Mouse (Mus musculus): ENCODE measurements around the gene Ruvbl1. TPM values are rescaled to one million over a fixed set of nuclear protein-coding genes. Genes with fewer than 3 reads are reported as not detected.

The Ruvbl1 gene
- polyA plus RNA-seq, 1 experiment from 2014 or later: 86.7 TPM

DNA sequence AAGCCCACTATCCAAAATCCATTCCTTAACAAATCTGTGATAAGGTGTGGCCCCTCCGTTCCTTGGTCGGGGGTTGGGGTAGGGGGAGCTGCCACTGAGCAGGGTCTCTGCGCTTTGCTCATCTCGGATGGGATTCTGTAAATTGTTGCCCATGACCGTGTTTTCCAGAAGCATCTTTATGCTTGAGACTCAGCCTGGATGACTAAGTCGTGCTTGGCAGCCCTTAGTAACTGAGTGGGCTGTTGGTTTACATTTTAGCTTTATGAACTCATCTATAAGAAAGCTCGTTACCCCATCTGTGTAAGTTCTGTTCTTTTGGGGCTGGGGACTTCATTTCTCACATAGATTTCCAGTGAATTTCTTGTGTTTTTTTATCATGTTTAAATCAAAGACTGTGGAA lies 23.8 kb downstream of the Ruvbl1 start:
- Histone ChIP-seq H3K4me2 (ENCODE audit: low read depth, low read length) (no peak overlapping the region), H3K4me3 (ENCODE audit: low read depth, low read length) (no peak overlapping the region), H3K9ac (replicated peaks; ENCODE audit: low read depth, low read length) (no peak overlapping the region), H3K4me1 (ENCODE audit: control insufficient read depth, insufficient read depth, low read length) (no peaks in the 10 kb centered on the region), H3K27ac (ENCODE audit: low read depth, low read length) (no peak overlapping the region), H3K27me3 (ENCODE audit: control insufficient read depth, insufficient read depth, low read length) (no peaks in the 10 kb centered on the region), H3K36me3 (ENCODE audit: control insufficient read depth, insufficient read depth, low read length) (peaks cover 32% of the 10 kb centered on the region), H3K9me3 (ENCODE audit: control insufficient read depth, low read length) (no peaks in the 10 kb centered on the region)
- ATAC-seq (ENCODE audit: low read depth): no peak
- 89% methylated on average over 7 of the region's 7 CpGs for WGBS

DNA sequence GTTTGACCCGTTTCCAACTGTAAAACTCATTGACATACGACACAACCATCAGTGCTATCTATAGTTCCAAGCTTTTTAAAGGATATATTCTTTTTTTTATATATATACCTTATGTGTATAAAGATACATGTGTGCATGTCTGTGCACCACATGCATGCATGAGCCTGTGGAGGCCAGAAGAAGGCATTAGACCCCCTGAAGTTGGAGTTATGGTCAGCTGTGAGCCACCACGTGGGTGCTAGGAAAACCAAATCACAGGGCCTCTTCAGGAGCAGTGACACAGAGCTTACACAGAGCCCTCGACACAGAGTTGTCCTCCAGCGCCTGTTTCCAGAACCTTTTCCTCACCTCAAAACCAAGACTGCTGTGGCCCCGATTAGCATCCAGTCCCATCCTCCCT lies 24.6 kb downstream of the Ruvbl1 start:
- H3K4me2 ChIP-seq (ENCODE audit: low read depth, low read length): no peak overlapping the region
- H3K27me3 ChIP-seq (ENCODE audit: control insufficient read depth, insufficient read depth, low read length): no peaks in the 10 kb centered on the region
- H3K4me1 ChIP-seq (ENCODE audit: control insufficient read depth, insufficient read depth, low read length): no peaks in the 10 kb centered on the region
- H3K4me3 ChIP-seq (ENCODE audit: low read depth, low read length): no peak overlapping the region
- no peak for ATAC-seq (ENCODE audit: low read depth)
- H3K9ac ChIP-seq (replicated peaks; ENCODE audit: low read depth, low read length): no peak overlapping the region
- H3K36me3 ChIP-seq (ENCODE audit: control insufficient read depth, insufficient read depth, low read length): peaks cover 26% of the 10 kb centered on the region; the same call in 1 of the 2 replicates
- H3K27ac ChIP-seq (ENCODE audit: low read depth, low read length): no peak overlapping the region
- 91% methylated on average over 6 of the region's 6 CpGs for WGBS
- no peaks in the 10 kb centered on the region for H3K9me3 ChIP-seq (ENCODE audit: control insufficient read depth, low read length)

DNA sequence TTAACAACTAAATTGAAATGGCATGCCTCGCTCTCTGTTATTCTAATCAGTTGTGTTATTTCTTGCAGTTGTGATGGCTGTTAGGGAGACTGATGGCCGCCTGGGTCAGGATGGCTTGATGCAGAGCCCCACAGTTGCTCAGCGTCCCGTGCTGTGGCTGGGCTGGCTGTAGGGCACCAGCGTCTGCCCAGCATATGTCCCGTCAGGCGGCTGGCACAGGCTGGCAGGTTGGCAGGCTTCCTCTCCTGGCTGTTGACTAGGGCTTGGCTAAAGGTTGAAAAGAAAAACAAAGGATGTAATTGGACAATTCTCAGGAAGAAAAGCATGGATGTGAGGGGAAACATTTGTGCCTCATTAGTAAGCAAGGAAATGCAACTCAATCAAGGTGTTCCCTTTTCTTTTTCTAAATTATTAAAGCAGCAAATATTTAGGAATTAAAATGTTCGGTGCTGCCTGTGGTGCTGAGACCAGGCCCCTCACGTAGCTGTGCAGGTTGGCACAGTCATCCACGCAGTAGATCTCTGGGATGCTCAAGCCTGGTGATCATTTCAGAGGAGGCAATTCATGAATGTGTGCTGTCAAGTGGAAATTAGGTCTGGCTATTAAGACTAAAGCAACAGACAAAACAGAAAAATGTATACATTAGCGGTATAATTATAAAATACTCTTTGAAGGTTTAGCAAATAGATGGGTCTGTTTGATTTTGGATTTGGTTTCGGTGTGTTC lies 25.6 kb downstream of the Ruvbl1 start:
- Histone ChIP-seq H3K4me2 (ENCODE audit: low read depth, low read length) (no peak overlapping the region), H3K9me3 (ENCODE audit: control insufficient read depth, low read length) (no peaks in the 10 kb centered on the region), H3K27me3 (ENCODE audit: control insufficient read depth, insufficient read depth, low read length) (no peaks in the 10 kb centered on the region), H3K27ac (ENCODE audit: low read depth, low read length) (no peak overlapping the region), H3K36me3 (ENCODE audit: control insufficient read depth, insufficient read depth, low read length) (peaks cover 19% of the 10 kb centered on the region; the same call in 1 of the 2 replicates), H3K9ac (replicated peaks; ENCODE audit: low read depth, low read length) (no peak overlapping the region), H3K4me3 (ENCODE audit: low read depth, low read length) (no peak overlapping the region), H3K4me1 (ENCODE audit: control insufficient read depth, insufficient read depth, low read length) (no peaks in the 10 kb centered on the region)
- WGBS: 86% methylated on average over 12 of the region's 12 CpGs
- ATAC-seq (ENCODE audit: low read depth): no peak

DNA sequence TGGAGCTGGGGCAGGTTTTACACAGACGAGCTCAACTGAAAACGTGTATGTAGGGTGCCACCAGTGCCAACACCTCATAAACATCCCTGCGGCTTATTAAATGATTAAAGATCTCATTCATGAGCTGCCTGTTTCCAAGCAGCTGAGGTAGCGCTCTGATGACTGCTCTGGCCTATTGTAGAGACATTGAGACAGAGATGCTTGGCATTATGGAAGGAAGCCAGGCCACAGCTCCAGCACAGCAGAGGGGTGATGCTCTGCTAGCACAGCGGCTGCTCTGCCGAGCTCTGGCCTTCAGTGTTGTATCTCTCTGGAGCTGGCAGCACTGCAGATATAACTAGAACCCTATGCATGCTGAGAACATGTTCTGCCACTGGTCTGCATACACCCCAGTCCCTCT lies 28.5 kb downstream of the Ruvbl1 start:
- H3K36me3 ChIP-seq (ENCODE audit: control insufficient read depth, insufficient read depth, low read length): peaks cover 19% of the 10 kb centered on the region; the same call in 1 of the 2 replicates
- no peak overlapping the region for H3K4me2 ChIP-seq (ENCODE audit: low read depth, low read length)
- H3K4me3 ChIP-seq (ENCODE audit: low read depth, low read length): no peak overlapping the region
- H3K9ac ChIP-seq (replicated peaks; ENCODE audit: low read depth, low read length): no peak overlapping the region
- no peaks in the 10 kb centered on the region for H3K9me3 ChIP-seq (ENCODE audit: control insufficient read depth, low read length)
- WGBS: 88% methylated on average over 6 of the region's 6 CpGs
- H3K27ac ChIP-seq (ENCODE audit: low read depth, low read length): no peak overlapping the region
- no peak for ATAC-seq (ENCODE audit: low read depth)
- H3K27me3 ChIP-seq (ENCODE audit: control insufficient read depth, insufficient read depth, low read length): no peaks in the 10 kb centered on the region
- H3K4me1 ChIP-seq (ENCODE audit: control insufficient read depth, insufficient read depth, low read length): no peaks in the 10 kb centered on the region

DNA sequence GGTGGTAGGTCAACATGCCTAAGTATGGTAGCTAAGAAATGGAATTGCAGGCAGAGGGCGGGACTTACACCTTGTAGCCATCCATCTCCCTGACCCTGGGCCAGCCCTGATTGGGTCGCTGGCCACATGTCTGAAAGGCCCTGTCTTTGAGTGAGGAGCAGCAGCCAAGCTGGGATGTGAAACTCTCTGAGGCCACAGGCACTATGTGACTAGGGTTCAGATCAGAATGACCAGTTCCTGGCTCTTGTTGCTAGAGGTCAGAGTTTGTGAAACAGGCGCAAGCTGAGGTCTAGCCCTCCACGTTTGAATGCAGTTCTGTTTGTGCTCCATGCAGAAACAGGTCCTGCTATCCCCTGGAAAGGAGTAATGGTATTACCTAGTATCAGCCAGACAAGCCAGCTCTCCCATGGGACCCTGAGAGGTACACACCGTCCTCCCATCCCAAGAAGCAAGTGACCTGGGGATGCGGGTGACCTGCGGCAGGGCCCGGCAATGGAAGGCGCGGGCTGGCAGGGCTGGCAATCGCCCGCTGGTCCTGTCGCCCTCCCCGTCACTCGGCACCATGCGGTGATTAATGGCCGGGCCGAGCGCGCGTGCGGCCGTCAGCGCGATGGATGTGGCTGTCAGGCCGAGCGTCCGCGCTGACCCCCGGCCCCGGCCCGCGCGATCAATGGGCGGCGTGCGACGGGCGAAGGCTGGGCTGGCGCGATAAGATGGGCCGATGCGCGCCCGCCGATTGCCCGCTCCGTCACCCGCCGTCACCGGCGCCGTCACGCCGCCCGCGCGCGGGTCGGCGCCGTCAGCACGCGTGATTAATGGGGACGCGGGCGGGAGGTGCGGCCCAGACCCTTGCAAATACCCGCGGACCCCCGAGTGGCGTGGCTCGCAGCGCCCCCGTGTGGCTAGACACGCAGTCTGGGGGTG lies 34.5 kb downstream of the Ruvbl1 start:
- peak; percentile 87 for ATAC-seq (ENCODE audit: low read depth)
- 2% methylated on average over 75 of the region's 76 CpGs for whole genome bisulfite sequencing
- H3K9ac ChIP-seq (replicated peaks; ENCODE audit: low read depth, low read length): peak overlapping the region; percentile 76
- peak overlapping the region; percentile 70 for H3K27ac ChIP-seq (ENCODE audit: low read depth, low read length)
- peak overlapping the region; percentile 51 for H3K4me3 ChIP-seq (ENCODE audit: low read depth, low read length)
- peak overlapping the region; percentile 95 for H3K4me2 ChIP-seq (ENCODE audit: low read depth, low read length)
- peaks cover 29% of the 10 kb centered on the region for H3K36me3 ChIP-seq (ENCODE audit: control insufficient read depth, insufficient read depth, low read length)
- no peaks in the 10 kb centered on the region for H3K9me3 ChIP-seq (ENCODE audit: control insufficient read depth, low read length)
- H3K27me3 ChIP-seq (ENCODE audit: control insufficient read depth, insufficient read depth, low read length): no peaks in the 10 kb centered on the region
- H3K4me1 ChIP-seq (ENCODE audit: control insufficient read depth, insufficient read depth, low read length): peaks cover 9% of the 10 kb centered on the region; the same call in 1 of the 2 replicates

DNA sequence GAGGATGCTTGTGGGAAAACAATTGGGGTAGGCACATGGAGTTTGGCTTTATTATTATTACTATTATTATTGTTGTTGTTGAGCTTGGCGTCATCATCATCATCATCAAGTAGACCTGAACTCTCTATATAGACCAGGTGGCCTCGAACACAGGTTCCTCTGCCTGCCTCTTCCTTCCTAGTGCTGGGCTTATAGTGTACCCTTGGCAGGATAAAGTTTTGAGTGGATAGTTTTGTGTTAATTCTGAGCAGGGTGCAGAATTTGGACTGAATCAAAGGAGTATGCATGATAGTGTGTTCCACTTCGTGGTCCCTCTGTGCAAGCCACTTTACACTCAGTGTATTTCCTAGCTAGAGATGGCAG lies 35.2 kb downstream of the Ruvbl1 start:
- Histone ChIP-seq H3K4me3 (ENCODE audit: low read depth, low read length) (peak overlapping the region; percentile 51), H3K27me3 (ENCODE audit: control insufficient read depth, insufficient read depth, low read length) (no peaks in the 10 kb centered on the region), H3K4me2 (ENCODE audit: low read depth, low read length) (peak overlapping the region; percentile 95), H3K27ac (ENCODE audit: low read depth, low read length) (peak overlapping the region; percentile 70), H3K4me1 (ENCODE audit: control insufficient read depth, insufficient read depth, low read length) (peaks cover 9% of the 10 kb centered on the region; the same call in 1 of the 2 replicates), H3K9me3 (ENCODE audit: control insufficient read depth, low read length) (no peaks in the 10 kb centered on the region), H3K9ac (replicated peaks; ENCODE audit: low read depth, low read length) (peak overlapping the region; percentile 76; the same call in 1 of the 2 replicates), H3K36me3 (ENCODE audit: control insufficient read depth, insufficient read depth, low read length) (peaks cover 35% of the 10 kb centered on the region)
- WGBS: 13% methylated on average over 3 of the region's 3 CpGs
- peak; percentile 57; the same call in 1 of the 2 replicates for ATAC-seq (ENCODE audit: low read depth)

DNA sequence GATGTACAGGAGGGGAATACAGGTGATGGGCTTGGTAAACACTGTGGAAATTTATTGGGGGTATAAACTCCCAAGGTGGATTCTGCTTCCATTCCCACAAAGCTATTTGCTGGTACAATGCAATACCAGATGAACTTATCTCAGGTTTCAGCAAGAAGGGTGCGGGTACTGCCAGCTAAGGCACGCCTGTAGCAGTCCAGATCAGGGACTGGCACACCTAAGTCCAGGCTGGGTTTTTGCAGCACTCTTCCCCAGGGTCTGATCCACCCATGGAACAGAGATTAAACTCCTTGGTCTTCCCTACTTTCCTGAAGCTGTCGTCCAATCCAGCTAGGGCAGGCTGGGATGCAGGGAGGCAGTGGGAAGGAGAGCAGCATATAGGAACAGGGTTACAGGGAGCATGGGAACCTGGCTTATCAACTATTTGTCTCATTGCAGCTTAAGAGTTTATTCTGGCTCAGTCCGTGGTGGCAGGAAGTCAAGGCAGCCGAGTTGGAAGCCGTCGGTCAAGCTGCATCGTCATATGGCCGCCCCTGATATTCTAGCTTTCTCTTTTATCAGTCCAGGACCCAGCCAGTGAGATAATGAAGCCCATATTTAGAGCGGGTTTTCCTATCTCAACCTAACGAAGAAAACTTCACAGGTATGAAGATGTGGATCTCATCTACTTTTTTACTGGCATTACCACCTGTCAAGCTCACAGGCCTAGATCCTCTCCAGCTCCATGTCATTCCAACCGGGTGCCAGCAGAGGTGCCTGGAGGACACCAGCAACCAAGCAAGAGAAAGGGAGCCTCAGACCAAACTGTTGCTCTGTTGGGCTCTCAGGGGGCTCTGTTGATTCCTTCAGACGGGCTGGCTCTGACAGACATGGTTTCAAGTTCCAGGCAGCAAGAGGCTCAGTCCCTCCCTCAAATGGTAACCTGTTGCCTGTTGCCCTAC lies 37.1 kb downstream of the Ruvbl1 start:
- H3K9ac ChIP-seq (replicated peaks; ENCODE audit: low read depth, low read length): no peak overlapping the region
- 79% methylated on average over 13 of the region's 13 CpGs for WGBS
- no peak for ATAC-seq (ENCODE audit: low read depth)
- no peak overlapping the region for H3K27ac ChIP-seq (ENCODE audit: low read depth, low read length)
- H3K4me1 ChIP-seq (ENCODE audit: control insufficient read depth, insufficient read depth, low read length): peaks cover 9% of the 10 kb centered on the region; the same call in 1 of the 2 replicates
- no peaks in the 10 kb centered on the region for H3K27me3 ChIP-seq (ENCODE audit: control insufficient read depth, insufficient read depth, low read length)
- no peaks in the 10 kb centered on the region for H3K9me3 ChIP-seq (ENCODE audit: control insufficient read depth, low read length)
- peaks cover 47% of the 10 kb centered on the region for H3K36me3 ChIP-seq (ENCODE audit: control insufficient read depth, insufficient read depth, low read length)
- no peak overlapping the region for H3K4me3 ChIP-seq (ENCODE audit: low read depth, low read length)
- H3K4me2 ChIP-seq (ENCODE audit: low read depth, low read length): no peak overlapping the region

DNA sequence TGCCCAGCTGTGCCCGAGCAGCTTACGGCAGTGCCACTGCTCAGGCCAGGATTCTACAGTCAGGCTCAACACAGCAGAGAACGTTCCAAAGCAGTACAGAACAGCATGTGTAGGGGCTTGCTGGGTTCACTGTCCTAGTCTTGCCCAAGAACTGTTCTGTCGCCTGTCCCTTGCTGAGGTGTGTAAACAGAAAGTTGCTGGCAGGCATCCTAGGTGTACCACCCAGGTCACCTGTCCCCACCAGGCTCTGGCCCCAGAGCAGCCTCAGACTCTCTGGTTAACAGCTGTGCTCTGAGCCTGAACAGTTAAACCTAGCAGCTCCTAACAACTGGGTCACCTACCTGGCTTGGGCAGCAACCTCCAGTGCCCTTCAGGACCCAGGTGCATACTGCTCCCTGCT lies 37.8 kb downstream of the Ruvbl1 start:
- 94% methylated on average over 4 of the region's 4 CpGs for WGBS
- Histone ChIP-seq H3K9ac (replicated peaks; ENCODE audit: low read depth, low read length) (no peak overlapping the region), H3K9me3 (ENCODE audit: control insufficient read depth, low read length) (no peaks in the 10 kb centered on the region), H3K27me3 (ENCODE audit: control insufficient read depth, insufficient read depth, low read length) (no peaks in the 10 kb centered on the region), H3K4me3 (ENCODE audit: low read depth, low read length) (no peak overlapping the region), H3K4me1 (ENCODE audit: control insufficient read depth, insufficient read depth, low read length) (peaks cover 9% of the 10 kb centered on the region; the same call in 1 of the 2 replicates), H3K36me3 (ENCODE audit: control insufficient read depth, insufficient read depth, low read length) (peaks cover 51% of the 10 kb centered on the region), H3K4me2 (ENCODE audit: low read depth, low read length) (no peak overlapping the region), H3K27ac (ENCODE audit: low read depth, low read length) (no peak overlapping the region)
- no peak for ATAC-seq (ENCODE audit: low read depth)
